Mouse (Mus musculus) bone marrow macrophage, adult 2 months (primary cell): ENCODE measurements around the gene Smim10l2a.

Experiments used
- CTCF ChIP-seq: IDR thresholded peaks from 2 replicates; pipeline ENCODE4 v1.5.1; 2012; ENCODE audit warnings: low read depth, mild to moderate bottlenecking, low read length, moderate library complexity
- POLR2A ChIP-seq: IDR thresholded peaks from 2 replicates; pipeline ENCODE4 v1.6.1; 2012; ENCODE audit warnings: mild to moderate bottlenecking, low read depth, low read length, borderline replicate concordance

DNA sequence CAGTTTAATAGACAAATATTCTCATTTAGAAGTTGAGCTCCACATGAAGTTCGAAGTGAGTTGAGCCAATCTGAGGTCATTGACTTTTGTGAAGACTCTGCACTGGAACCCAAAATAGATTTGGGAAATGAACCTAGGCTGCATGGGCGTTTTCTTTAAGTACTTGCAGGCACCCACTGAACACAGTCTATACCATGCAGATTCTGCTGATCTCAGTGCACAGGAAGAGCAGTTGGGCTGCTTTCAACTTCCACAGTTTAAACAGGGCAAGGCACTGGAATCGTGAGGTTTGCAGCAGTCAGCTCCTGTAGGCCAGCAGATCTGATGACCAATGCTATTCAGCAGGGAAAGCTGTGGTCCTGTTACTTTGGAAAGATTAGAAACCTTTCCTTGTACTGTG, 41.9 kb downstream of the Smim10l2a start:
- TF ChIP-seq POLR2A (no peak), CTCF (no peak)
